Mouse (Mus musculus): ENCODE data around the gene Treml2. TPM values are rescaled to one million over a fixed set of nuclear protein-coding genes. Genes with fewer than 3 reads are reported as not detected.
"Not testable (repeated sequence)": the region's sequence is repeated elsewhere in the genome, so short reads cannot be mapped to it uniquely, and the experiment has no call there.

Gene Treml2
- polyA plus RNA-seq, 1 experiment, result not detected

DNA sequence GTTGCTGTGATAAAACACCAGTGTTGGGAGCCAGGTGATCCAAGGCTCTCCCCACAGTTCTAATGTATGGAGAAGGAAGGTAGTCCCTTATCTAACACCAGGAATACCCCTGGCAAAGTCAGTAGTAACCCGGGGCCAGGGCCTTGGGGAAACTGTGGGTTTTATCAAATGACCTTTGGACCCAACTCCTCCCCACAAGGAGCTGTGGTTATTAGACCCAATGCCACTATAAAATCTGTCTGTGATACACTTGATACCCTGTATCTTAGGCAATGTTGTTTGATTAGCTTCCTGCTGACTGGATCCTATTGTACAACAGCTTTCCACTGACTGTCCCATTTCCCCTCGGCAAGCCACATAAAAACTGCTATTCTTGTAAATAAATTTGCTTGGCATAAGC is 12.8 kb downstream of the Treml2 start:
- H3K4me1 ChIP-seq (ENCODE audit: control insufficient read depth, insufficient read depth, low read length), result no peaks in the 10 kb centered on the region
- H3K27ac ChIP-seq (ENCODE audit: insufficient read depth, low read depth, low read length), result no peak overlapping the region
- no peak overlapping the region for H3K4me3 ChIP-seq (ENCODE audit: insufficient read depth, low read depth, low read length)
- WGBS, result 70% methylated on average over 2 of the region's 2 CpGs
- TF ChIP-seq CTCF (IDR thresholded peaks at IDR 0.05; ENCODE audit: insufficient read depth, low read depth, low read length) (no peak), POLR2A (IDR thresholded peaks at IDR 0.05; ENCODE audit: insufficient read depth, low read depth, low read length) (no peak)

- H3K4me3 ChIP-seq (ENCODE audit: insufficient read depth, low read depth, low read length); H3K27ac ChIP-seq (ENCODE audit: insufficient read depth, low read depth, low read length); H3K4me1 ChIP-seq (ENCODE audit: control insufficient read depth, insufficient read depth, low read length): not testable (repeated sequence)
- 90% methylated on average over 3 of the region's 3 CpGs for WGBS
Observed at GRCm38 (mm10) chr17:48315905-48316579, 16.7 kb downstream of the Treml2 start, which contains the start of gene B430306N03Rik. Gene B430306N03Rik, plus strand, starts transcription at chr17:48316141.

GRCm38 (mm10) chr17:48318686-48319085 is 19.4 kb downstream of the Treml2 start:
- WGBS, result 88% methylated on average over 1 of the region's 1 CpGs
- H3K4me3 ChIP-seq (ENCODE audit: insufficient read depth, low read depth, low read length), result no peak overlapping the region
- H3K27ac ChIP-seq (ENCODE audit: insufficient read depth, low read depth, low read length), result no peak overlapping the region
- no peaks in the 10 kb centered on the region for H3K4me1 ChIP-seq (ENCODE audit: control insufficient read depth, insufficient read depth, low read length)
- no peak for TF ChIP-seq POLR2A (IDR thresholded peaks at IDR 0.05; ENCODE audit: insufficient read depth, low read depth, low read length)
- no peak for TF ChIP-seq CTCF (IDR thresholded peaks at IDR 0.05; ENCODE audit: insufficient read depth, low read depth, low read length)

- H3K4me3 ChIP-seq (ENCODE audit: insufficient read depth, low read depth, low read length), result no peak overlapping the region
- WGBS, result 94% methylated on average over 2 of the region's 2 CpGs
- TF ChIP-seq POLR2A (IDR thresholded peaks at IDR 0.05; ENCODE audit: insufficient read depth, low read depth, low read length) (no peak), CTCF (IDR thresholded peaks at IDR 0.05; ENCODE audit: insufficient read depth, low read depth, low read length) (no peak)
- H3K27ac ChIP-seq (ENCODE audit: insufficient read depth, low read depth, low read length), result no peak overlapping the region
- no peaks in the 10 kb centered on the region for H3K4me1 ChIP-seq (ENCODE audit: control insufficient read depth, insufficient read depth, low read length)
Observed at GRCm38 (mm10) chr17:48321279-48321678, 22.0 kb downstream of the Treml2 start.

DNA sequence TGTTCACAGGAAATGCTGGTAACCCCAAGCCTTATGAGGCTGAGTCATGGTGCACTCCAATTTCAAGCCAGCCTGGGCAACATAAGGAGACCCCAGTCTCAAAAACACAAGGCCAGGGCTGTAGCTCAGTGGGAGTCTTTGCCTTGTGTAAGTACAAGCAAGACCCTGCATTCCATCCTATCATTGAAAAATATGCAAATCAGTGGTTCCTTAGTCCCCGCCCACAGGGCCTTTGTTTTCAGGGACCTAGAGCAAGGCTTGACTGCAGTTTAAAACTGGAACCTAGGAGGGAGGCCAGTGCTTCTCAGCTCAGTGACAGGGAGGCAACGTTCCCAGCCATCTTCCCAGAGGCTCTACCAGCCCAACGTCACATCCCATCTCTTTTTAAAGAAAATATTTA is 23.9 kb downstream of the Treml2 start:
- H3K4me1 ChIP-seq (ENCODE audit: control insufficient read depth, insufficient read depth, low read length), result no peaks in the 10 kb centered on the region
- H3K27ac ChIP-seq (ENCODE audit: insufficient read depth, low read depth, low read length), result no peak overlapping the region
- WGBS, result 77% methylated on average over 3 of the region's 3 CpGs
- no peak overlapping the region for H3K4me3 ChIP-seq (ENCODE audit: insufficient read depth, low read depth, low read length)
- TF ChIP-seq POLR2A (IDR thresholded peaks at IDR 0.05; ENCODE audit: insufficient read depth, low read depth, low read length), result no peak
- no peak for TF ChIP-seq CTCF (IDR thresholded peaks at IDR 0.05; ENCODE audit: insufficient read depth, low read depth, low read length)

DNA sequence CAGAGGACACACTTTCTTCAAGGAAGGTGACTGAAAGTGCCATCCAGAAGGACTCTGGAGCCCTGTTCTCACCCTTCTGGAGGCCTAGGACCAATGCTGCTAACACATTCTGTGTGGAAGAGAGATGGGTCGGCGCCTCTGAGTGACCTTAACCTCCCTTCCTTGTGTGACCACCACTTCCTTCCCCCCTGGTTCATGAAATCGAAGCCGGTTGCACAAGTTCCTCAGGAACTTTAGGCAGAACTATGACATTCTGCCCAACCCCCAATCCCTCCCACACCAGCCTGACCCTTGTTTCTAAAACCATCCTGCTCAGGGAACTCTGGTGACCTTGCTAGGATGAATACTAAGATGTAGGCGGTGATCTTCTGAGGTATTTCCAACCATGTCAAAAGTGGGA is 25.0 kb downstream of the Treml2 start:
- Histone ChIP-seq H3K27ac (ENCODE audit: insufficient read depth, low read depth, low read length) (no peak overlapping the region), H3K4me1 (ENCODE audit: control insufficient read depth, insufficient read depth, low read length) (no peaks in the 10 kb centered on the region), H3K4me3 (ENCODE audit: insufficient read depth, low read depth, low read length) (no peak overlapping the region)
- TF ChIP-seq POLR2A (IDR thresholded peaks at IDR 0.05; ENCODE audit: insufficient read depth, low read depth, low read length) (no peak), CTCF (IDR thresholded peaks at IDR 0.05; ENCODE audit: insufficient read depth, low read depth, low read length) (no peak)
- WGBS, result 87% methylated on average over 5 of the region's 5 CpGs

GRCm38 (mm10) chr17:48325093-48325492 is 25.8 kb downstream of the Treml2 start:
- H3K4me1 ChIP-seq (ENCODE audit: control insufficient read depth, insufficient read depth, low read length), result no peaks in the 10 kb centered on the region
- H3K4me3 ChIP-seq (ENCODE audit: insufficient read depth, low read depth, low read length), result no peak overlapping the region
- H3K27ac ChIP-seq (ENCODE audit: insufficient read depth, low read depth, low read length), result no peak overlapping the region
- TF ChIP-seq POLR2A (IDR thresholded peaks at IDR 0.05; ENCODE audit: insufficient read depth, low read depth, low read length) (no peak), CTCF (IDR thresholded peaks at IDR 0.05; ENCODE audit: insufficient read depth, low read depth, low read length) (no peak)
- 95% methylated on average over 6 of the region's 6 CpGs for WGBS

GRCm38 (mm10) chr17:48325638-48326037 is 26.3 kb downstream of the Treml2 start:
- no peak for TF ChIP-seq CTCF (IDR thresholded peaks at IDR 0.05; ENCODE audit: insufficient read depth, low read depth, low read length)
- TF ChIP-seq POLR2A (IDR thresholded peaks at IDR 0.05; ENCODE audit: insufficient read depth, low read depth, low read length), result no peak
- Histone ChIP-seq H3K4me1 (ENCODE audit: control insufficient read depth, insufficient read depth, low read length) (no peaks in the 10 kb centered on the region), H3K4me3 (ENCODE audit: insufficient read depth, low read depth, low read length) (no peak overlapping the region), H3K27ac (ENCODE audit: insufficient read depth, low read depth, low read length) (no peak overlapping the region)
- WGBS, result 95% methylated on average over 11 of the region's 11 CpGs

- Histone ChIP-seq H3K4me1 (ENCODE audit: control insufficient read depth, insufficient read depth, low read length) (no peaks in the 10 kb centered on the region), H3K27ac (ENCODE audit: insufficient read depth, low read depth, low read length) (no peak overlapping the region), H3K4me3 (ENCODE audit: insufficient read depth, low read depth, low read length) (no peak overlapping the region)
- TF ChIP-seq POLR2A (IDR thresholded peaks at IDR 0.05; ENCODE audit: insufficient read depth, low read depth, low read length) (no peak), CTCF (IDR thresholded peaks at IDR 0.05; ENCODE audit: insufficient read depth, low read depth, low read length) (no peak)
- WGBS, result 57% methylated on average over 4 of the region's 4 CpGs
Observed at GRCm38 (mm10) chr17:48326656-48327055, 27.4 kb downstream of the Treml2 start.

- H3K4me3 ChIP-seq (ENCODE audit: insufficient read depth, low read depth, low read length), result no peak overlapping the region
- H3K4me1 ChIP-seq (ENCODE audit: control insufficient read depth, insufficient read depth, low read length), result no peaks in the 10 kb centered on the region
- TF ChIP-seq POLR2A (IDR thresholded peaks at IDR 0.05; ENCODE audit: insufficient read depth, low read depth, low read length) (no peak), CTCF (IDR thresholded peaks at IDR 0.05; ENCODE audit: insufficient read depth, low read depth, low read length) (no peak)
- 91% methylated on average over 2 of the region's 2 CpGs for WGBS
- H3K27ac ChIP-seq (ENCODE audit: insufficient read depth, low read depth, low read length), result no peak overlapping the region
Observed at GRCm38 (mm10) chr17:48332524-48332923, 33.2 kb downstream of the Treml2 start.
